Mouse (Mus musculus) kidney, postnatal 36 days (tissue): ENCODE measurements at regions not wholly inside any gene's neighbourhood (a gene's known extent, or its start where the extent isn't known, plus 50 kb on each side); places are given as distances from the start of the nearest gene placed in this dataset.

ENCODE experiments used
- DNase-seq, 2 experiments: peaks; one replicate each; pipeline ENCODE4 v3.0.0; 2021 to 2022; ENCODE audit warnings: mixed read lengths in 2 of 2

- peak in 1 of 2 experiments; percentile 1 for DNase-seq
These were observed 406.6 kb upstream of the Nbea start for GRCm38 (mm10) chr3:56590071-56590470.

- DNase-seq, result peak in 1 of 2 experiments; percentile 3
These were observed 391.9 kb upstream of the Nbea start for GRCm38 (mm10) chr3:56575422-56575821.

- peak in 1 of 2 experiments; percentile 42 for DNase-seq
These were observed 352.7 kb upstream of the Nbea start for GRCm38 (mm10) chr3:56536178-56536577.

- DNase-seq, result no peak
These were observed 320.9 kb upstream of the Nbea start for GRCm38 (mm10) chr3:56504445-56504844.

- DNase-seq, result no peak
These were observed 315.8 kb upstream of the Nbea start for GRCm38 (mm10) chr3:56499301-56499700.

DNA sequence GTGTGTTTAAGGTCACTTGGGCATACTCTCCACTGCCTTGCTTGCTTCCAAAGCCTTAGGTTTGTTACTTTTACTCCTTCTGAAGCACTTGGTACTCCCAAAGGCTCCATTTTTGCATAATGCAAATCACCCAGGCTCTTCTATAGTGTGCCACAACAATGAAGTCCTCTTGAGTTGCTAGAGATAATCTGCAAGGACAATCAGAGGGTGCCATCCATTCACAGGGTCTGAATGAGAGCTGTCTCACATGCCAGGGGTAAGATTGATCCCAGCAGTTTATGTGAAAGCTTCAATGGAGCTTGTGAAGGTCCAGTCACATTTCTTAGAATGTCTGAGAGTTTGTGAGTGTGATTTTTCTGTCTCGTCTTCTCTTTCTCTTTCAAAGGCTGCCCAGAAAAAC is 310.4 kb upstream of the Nbea start:
- no peak for DNase-seq

DNA sequence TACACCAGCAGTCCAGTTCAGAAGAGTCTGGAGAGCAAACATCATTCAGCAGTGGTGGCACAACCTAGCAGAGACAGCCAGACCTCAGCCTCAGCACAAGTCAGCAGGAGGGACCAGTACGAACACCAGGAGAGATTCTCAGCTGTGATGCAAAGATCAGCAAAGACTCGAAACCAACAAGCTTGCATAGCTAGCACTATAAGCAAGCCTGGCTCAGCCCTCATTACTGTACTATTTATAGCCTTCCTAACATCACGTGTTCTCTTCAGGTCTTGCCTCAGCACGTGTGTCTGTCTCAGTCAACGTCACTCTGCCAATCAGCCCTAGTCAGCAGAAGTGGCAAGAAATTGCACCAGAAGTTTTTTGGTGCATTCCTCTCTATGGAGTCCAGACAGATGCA is 305.7 kb upstream of the Nbea start:
- DNase-seq, result no peak

GRCm38 (mm10) chr3:56485550-56486400 is 302.3 kb upstream of the Nbea start:
- DNase-seq, result no peak

DNA sequence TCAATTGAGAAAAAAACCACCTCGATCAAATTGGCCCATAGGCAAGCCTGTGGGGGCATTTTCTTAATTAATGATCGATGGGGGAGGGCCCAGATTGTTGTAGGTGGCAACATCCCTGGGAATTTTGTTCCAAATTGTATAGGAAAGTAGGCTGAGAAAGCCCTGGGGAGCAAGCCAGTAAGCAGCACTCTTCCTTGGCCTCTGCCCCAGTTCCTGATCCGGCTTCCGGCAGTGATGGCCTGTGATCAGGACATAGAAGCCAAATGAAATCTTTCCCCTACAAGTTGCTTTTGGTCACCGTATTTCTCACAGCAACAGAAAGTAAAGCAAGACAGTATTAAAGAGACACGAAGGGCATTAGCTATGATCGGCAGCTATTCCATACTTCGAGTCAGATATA is 300.6 kb upstream of the Nbea start:
- no peak for DNase-seq

GRCm38 (mm10) chr3:56483370-56483769 is 299.9 kb upstream of the Nbea start:
- no peak for DNase-seq

DNA sequence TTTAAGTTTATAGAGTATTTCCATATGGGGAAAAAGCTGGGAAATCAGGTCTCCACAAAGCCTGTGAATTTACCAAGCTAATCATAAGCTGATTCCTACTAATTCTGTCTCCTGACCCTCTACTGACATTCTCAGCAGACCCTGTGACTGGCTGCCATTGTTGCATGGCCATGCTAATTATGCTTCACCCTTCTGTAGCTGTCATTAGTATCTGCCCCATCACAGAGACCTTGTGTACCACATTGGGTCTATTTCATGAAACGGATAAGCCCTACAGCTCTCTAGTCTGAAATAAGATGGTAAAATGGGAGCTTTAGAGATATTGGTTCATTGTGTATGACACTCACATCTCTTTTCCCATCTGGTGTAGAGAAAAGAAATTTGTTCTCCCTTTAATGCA is 296.0 kb upstream of the Nbea start:
- DNase-seq, result no peak

DNA sequence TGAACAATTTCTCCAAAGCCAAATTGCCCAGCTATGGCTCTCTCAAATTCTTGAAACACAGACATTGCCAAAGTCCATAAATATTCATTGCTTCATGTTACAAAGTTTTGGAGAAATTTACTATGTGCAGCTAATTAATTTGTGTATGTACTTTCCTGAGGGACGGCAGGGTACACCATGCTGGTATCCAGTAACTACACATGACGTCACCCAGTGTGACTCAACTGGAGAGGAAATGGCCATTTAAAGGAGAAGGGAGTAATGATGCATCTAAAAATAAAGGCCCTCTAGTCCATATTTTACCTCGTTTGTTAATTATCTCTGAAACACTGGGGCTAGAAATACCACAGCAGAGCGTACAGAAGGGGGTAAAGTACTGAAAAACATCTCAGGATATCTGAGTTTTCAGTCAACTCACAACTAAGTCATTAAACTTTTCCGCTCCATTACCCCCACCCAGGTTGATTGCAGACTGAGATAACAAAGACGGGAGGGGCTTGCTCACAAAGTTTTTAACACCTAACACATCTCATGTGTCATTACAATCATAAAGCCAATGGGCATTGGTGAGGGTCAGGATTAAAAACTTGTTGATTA is 295.1 kb upstream of the Nbea start:
- no peak for DNase-seq

GRCm38 (mm10) chr3:56475529-56476527 is 292.3 kb upstream of the Nbea start:
- no peak for DNase-seq

DNA sequence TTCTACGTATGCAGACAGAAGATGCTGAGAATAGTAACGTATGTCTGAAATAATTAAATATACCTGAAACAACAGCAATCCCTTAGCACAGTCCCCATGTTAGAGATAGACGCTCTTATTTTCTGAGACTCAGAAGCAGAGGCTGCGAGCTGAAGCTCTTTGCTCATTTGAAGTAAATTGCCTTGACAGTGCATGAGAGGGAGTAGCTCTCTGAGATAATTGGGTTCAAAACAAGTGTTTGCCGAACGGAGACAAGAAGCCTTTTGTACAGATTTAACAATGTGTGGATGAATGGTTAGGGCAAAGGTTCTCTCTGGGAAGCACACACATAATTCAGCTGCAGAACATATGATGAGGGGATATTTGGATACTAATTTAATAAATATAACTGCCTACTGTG is 289.1 kb upstream of the Nbea start:
- no peak for DNase-seq

DNA sequence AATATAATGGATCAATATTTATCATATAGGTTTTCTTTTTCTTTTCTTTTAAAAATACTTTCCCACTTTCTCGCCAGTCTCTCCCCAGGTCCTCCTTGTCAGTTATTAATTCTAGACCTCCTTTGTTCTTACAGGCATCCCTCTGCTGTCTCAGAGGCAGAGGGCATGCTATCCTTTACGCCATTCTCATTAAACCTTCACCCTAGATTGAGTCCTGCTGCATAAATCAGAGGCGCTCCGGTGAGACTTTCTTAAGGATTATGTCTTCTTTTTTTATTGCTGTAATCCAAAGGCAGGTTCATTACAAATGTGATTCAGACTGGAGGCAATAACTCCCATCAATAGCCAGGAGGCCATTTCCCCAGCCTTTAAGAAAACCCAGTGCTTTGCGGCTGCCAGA is 288.3 kb upstream of the Nbea start:
- DNase-seq, result no peak

- no peak for DNase-seq
These were observed 287.7 kb upstream of the Nbea start for GRCm38 (mm10) chr3:56471185-56471584.

DNA sequence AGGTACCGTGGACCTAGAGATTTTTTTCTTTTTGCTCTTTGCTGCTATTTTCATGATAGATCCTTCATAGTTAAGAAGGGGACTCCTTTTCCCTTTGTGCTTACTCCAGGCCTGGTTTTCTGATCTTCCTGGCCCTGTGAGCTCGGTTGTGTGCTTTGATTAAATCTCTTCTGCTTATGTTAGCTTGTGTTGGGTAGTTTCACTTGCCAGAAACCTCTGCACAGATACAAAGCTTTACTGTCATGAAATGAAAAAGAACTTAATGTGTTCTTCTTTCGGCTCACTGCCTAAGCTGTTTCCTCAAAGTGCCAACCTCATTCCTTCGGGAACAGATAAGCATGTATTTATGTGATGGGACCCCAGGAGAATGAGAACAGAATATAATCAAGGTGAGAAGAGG is 274.1 kb upstream of the Nbea start:
- DNase-seq, result no peak

DNA sequence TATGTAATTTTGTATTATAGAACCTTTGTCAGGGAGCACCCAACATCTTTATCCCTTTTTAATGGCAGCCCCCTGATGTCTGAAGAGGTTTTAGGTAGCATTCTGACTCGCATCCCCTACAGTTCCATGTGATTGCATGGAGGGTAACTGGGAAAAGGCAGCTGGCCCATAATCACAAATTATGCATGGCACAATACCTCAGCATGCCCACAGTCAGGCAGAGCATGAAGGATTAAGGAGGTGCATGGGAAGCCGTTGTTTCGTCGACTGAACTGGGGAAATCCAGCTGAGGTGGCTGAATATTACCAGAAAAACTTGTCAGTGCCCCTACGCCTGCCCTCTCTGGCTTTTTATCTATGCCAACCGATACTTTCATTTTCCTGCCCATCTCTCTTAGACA is 272.8 kb upstream of the Nbea start:
- no peak for DNase-seq

DNA sequence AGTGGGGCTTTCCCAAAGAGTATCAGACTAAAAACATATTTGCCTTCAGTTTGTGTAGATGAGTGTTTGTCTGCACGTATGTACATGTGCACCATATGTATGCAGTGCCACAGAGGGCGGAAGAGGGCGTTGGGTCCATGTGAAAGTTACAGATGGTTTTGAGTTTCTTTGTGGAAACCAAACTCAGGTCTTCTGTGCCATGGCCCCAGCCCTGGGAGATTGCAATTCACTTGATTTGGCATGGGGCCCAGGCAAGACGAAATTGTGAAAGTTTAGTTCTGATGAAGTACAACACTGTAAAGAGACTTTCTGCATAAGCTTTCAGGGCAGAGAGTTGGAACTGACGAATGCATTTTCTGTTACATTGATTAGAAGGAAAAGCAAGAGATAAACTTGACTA is 255.4 kb upstream of the Nbea start:
- peak; percentile 29 to 38 for DNase-seq

DNA sequence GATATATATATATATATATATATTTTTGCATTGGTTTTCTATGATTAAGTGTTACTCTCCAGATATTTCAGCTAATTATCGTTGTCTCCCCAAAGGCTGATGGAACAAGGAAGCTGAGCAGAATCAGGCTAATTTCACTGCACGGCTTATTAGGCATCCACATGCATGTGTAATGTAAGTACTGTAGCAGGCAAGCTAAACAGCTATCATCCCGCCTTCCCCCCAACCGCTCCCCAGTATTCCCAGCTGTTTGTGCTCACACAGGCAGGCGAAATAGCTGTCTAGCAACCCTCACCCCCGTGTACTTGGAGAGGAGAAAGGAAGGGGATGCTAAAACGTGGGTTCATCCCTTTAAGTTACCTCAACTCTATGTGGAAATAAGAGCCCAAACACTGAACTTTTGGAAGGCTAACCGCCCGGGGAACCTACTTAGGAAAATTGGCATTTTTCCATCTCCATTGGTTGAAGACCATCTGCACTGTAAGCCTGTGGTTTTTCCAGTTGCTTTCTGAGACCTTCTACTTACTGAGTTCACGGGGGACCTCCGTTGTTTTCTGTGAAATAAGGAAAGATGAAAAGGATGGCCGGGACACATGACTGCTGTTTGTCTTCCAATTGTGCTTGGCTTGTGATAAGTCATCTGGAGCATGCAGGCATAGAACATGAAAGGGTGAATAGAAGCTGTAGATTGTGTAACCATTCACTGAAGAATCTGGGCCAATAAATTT is 254.7 kb upstream of the Nbea start:
- DNase-seq, result peak in 1 of 2 experiments; percentile 8

GRCm38 (mm10) chr3:56437058-56437457 is 253.6 kb upstream of the Nbea start:
- peak; percentile 35 to 47 for DNase-seq

GRCm38 (mm10) chr3:56433495-56433894 is 250.0 kb upstream of the Nbea start:
- no peak for DNase-seq

DNA sequence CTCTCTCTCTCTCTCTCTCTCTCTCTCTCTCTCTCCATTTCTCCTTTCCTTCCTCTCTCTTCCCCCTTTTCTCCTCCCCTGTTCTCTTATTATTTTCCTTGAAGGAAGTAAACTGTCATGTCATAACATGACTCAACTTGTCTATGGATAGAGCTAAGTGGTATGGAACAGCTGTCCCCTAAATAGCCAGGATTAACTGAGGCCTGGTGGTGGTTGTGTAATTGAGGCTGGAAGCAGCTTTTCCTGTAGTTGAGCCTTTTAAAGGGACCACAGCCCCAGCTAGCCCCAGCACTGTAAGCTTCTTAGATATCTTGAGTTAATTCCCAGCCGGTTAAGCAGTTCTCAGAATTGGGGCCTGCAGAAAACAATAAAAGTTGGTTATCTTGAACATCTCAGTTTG is 243.7 kb upstream of the Nbea start:
- DNase-seq, result no peak
